Mouse (Mus musculus) heart, embryonic 10.5 days (tissue): ENCODE measurements around the gene Gmds. TPM values are rescaled to one million over a fixed set of nuclear protein-coding genes. Genes with fewer than 3 reads are reported as not detected.
A peak's percentile ranks its signal among the peaks of the same experiment; 100 is the strongest.

Experiments used
- DNase-seq: peaks from one replicate; pipeline ENCODE4 v3.0.0-alpha.2; 2017; ENCODE audit warnings: low spot score
- H3K27ac ChIP-seq: fragments of 300-500 bp; sonication (generic); 2 replicates; pipeline ENCODE4 v1.5.1; 2016; ENCODE audit warnings: mild to moderate bottlenecking
- H3K27me3 ChIP-seq: fragments of 300-500 bp; sonication (generic); 2 replicates; pipeline ENCODE4 v1.6.1; 2016; ENCODE audit warnings: mild to moderate bottlenecking; ENCODE audit not compliant: poor library complexity, insufficient read depth, severe bottlenecking
- H3K36me3 ChIP-seq: fragments of 300-500 bp; sonication (generic); 2 replicates; pipeline ENCODE4 v1.6.1; 2016; ENCODE audit warnings: mild to moderate bottlenecking, moderate library complexity
- H3K4me1 ChIP-seq: fragments of 300-500 bp; sonication (generic); 2 replicates; pipeline ENCODE4 v1.6.1; 2016; ENCODE audit warnings: mild to moderate bottlenecking
- H3K4me3 ChIP-seq: fragments of 300-500 bp; sonication (generic); 2 replicates; pipeline ENCODE4 v1.5.1; 2016; ENCODE audit warnings: mild to moderate bottlenecking, moderate library complexity
- H3K9me3 ChIP-seq: fragments of 300-500 bp; sonication (generic); 2 replicates; pipeline ENCODE4 v1.6.1; 2016; ENCODE audit warnings: mild to moderate bottlenecking, moderate library complexity
- WGBS: fragments of 180-500 bp; shearing (Covaris S2); methylation state at CpG from one replicate; pipeline ENCODE4 v1.1.7; 2016; 5-methylcytosine and 5-hydroxymethylcytosine counted together
- polyA plus RNA-seq: library from polyadenylated mRNA; unstranded; fragments of >200 nt; fragmentation: Nextera tagmentation; extraction: Ambion mirVana; gene quantifications from 2 replicates; pipeline ENCODE4 v1.2.1, GENCODE M21; 2016

The Gmds gene
- polyA plus RNA-seq, 1 experiment from 2014 or later = 26.1 TPM

GRCm38 (mm10) chr13:31974751-31975479 is 363.6 kb downstream of the Gmds start:
- H3K9me3 ChIP-seq = no peaks in the 10 kb centered on the region
- DNase-seq = no peak
- no peaks in the 10 kb centered on the region for H3K36me3 ChIP-seq
- H3K27ac ChIP-seq = 0 out of 2 replicates have a peak overlapping the region, but pooled peaks have one; percentile 36
- H3K27me3 ChIP-seq = 0 out of 2 replicates have a peak, but pooled peaks cover 5% of the 10 kb centered on the region
- WGBS = 48% methylated on average over 3 of the region's 3 CpGs
- peaks cover 12% of the 10 kb centered on the region for H3K4me1 ChIP-seq
- H3K4me3 ChIP-seq = no peak overlapping the region

- Histone ChIP-seq H3K36me3 (no peaks in the 10 kb centered on the region), H3K4me3 (no peak overlapping the region), H3K27ac (no peak overlapping the region), H3K27me3 (peaks cover 22% of the 10 kb centered on the region), H3K9me3 (no peaks in the 10 kb centered on the region), H3K4me1 (peaks cover 12% of the 10 kb centered on the region)
- WGBS = 55% methylated on average over 2 of the region's 2 CpGs
- DNase-seq = no peak
These were observed 367.5 kb downstream of the Gmds start for GRCm38 (mm10) chr13:31971040-31971501.

GRCm38 (mm10) chr13:31968272-31968671 is 370.3 kb downstream of the Gmds start:
- Histone ChIP-seq H3K4me1 (peaks cover 12% of the 10 kb centered on the region), H3K4me3 (no peak overlapping the region), H3K36me3 (no peaks in the 10 kb centered on the region), H3K27me3 (peaks cover 28% of the 10 kb centered on the region), H3K9me3 (no peaks in the 10 kb centered on the region), H3K27ac (no peak overlapping the region)
- WGBS = 79% methylated on average over 2 of the region's 2 CpGs
- DNase-seq = no peak

GRCm38 (mm10) chr13:31966931-31967532 is 371.5 kb downstream of the Gmds start:
- Histone ChIP-seq H3K9me3 (no peaks in the 10 kb centered on the region), H3K27me3 (peaks cover 28% of the 10 kb centered on the region), H3K4me3 (no peak overlapping the region), H3K4me1 (peaks cover 12% of the 10 kb centered on the region), H3K27ac (no peak overlapping the region), H3K36me3 (no peaks in the 10 kb centered on the region)
- 52% methylated on average over 3 of the region's 3 CpGs for WGBS
- no peak for DNase-seq

- H3K4me1 ChIP-seq = peaks cover 26% of the 10 kb centered on the region
These were observed 378.0 kb downstream of the Gmds start for GRCm38 (mm10) chr13:31960514-31960913.

GRCm38 (mm10) chr13:31958346-31959335 is 379.9 kb downstream of the Gmds start:
- no peak overlapping the region for H3K4me3 ChIP-seq
- peaks cover 33% of the 10 kb centered on the region for H3K4me1 ChIP-seq
- no peaks in the 10 kb centered on the region for H3K9me3 ChIP-seq
- DNase-seq = no peak
- no peaks in the 10 kb centered on the region for H3K36me3 ChIP-seq
- H3K27ac ChIP-seq = peak overlapping the region; percentile 56; the same call in 1 of the 2 replicates
- peaks cover 11% of the 10 kb centered on the region for H3K27me3 ChIP-seq
- WGBS = 23% methylated on average over 13 of the region's 13 CpGs

More at GRCm38 (mm10) chr13:31960514-31960913, 378.0 kb downstream of the Gmds start:
- peak; percentile 84 for DNase-seq
- Histone ChIP-seq H3K27me3 (peaks cover 17% of the 10 kb centered on the region), H3K36me3 (no peaks in the 10 kb centered on the region), H3K9me3 (no peaks in the 10 kb centered on the region), H3K4me3 (no peak overlapping the region), H3K27ac (no peak overlapping the region)
- 7% methylated on average over 3 of the region's 3 CpGs for WGBS

GRCm38 (mm10) chr13:31956584-31956983 is 382.0 kb downstream of the Gmds start:
- WGBS = 73% methylated on average over 6 of the region's 6 CpGs
- Histone ChIP-seq H3K4me3 (no peak overlapping the region), H3K9me3 (no peaks in the 10 kb centered on the region), H3K36me3 (no peaks in the 10 kb centered on the region), H3K27ac (no peak overlapping the region), H3K27me3 (peaks cover 11% of the 10 kb centered on the region), H3K4me1 (peaks cover 33% of the 10 kb centered on the region)
- no peak for DNase-seq

- Histone ChIP-seq H3K4me1 (peaks cover 33% of the 10 kb centered on the region), H3K27me3 (peaks cover 11% of the 10 kb centered on the region), H3K9me3 (no peaks in the 10 kb centered on the region), H3K27ac (0 out of 2 replicates have a peak overlapping the region, but pooled peaks have one; percentile 8), H3K36me3 (no peaks in the 10 kb centered on the region), H3K4me3 (no peak overlapping the region)
- DNase-seq = no peak
- 62% methylated on average over 4 of the region's 4 CpGs for WGBS
These were observed 382.4 kb downstream of the Gmds start for GRCm38 (mm10) chr13:31956112-31956511.

GRCm38 (mm10) chr13:31955171-31955570 is 383.4 kb downstream of the Gmds start:
- DNase-seq = no peak
- Histone ChIP-seq H3K9me3 (no peaks in the 10 kb centered on the region), H3K27ac (peak overlapping the region; percentile 9; the same call in 1 of the 2 replicates), H3K36me3 (no peaks in the 10 kb centered on the region), H3K27me3 (peaks cover 11% of the 10 kb centered on the region), H3K4me1 (peaks cover 25% of the 10 kb centered on the region), H3K4me3 (no peak overlapping the region)
- 26% methylated on average over 7 of the region's 7 CpGs for WGBS

GRCm38 (mm10) chr13:31944676-31945210 is 393.8 kb downstream of the Gmds start:
- WGBS = 86% methylated on average over 3 of the region's 3 CpGs
- Histone ChIP-seq H3K36me3 (no peaks in the 10 kb centered on the region), H3K4me1 (no peaks in the 10 kb centered on the region), H3K27me3 (no peaks in the 10 kb centered on the region), H3K4me3 (no peak overlapping the region), H3K9me3 (no peaks in the 10 kb centered on the region), H3K27ac (no peak overlapping the region)
- DNase-seq = no peak

GRCm38 (mm10) chr13:31943482-31944275 is 394.9 kb downstream of the Gmds start:
- Histone ChIP-seq H3K4me3 (no peak overlapping the region), H3K27ac (no peak overlapping the region), H3K4me1 (no peaks in the 10 kb centered on the region), H3K9me3 (no peaks in the 10 kb centered on the region), H3K36me3 (no peaks in the 10 kb centered on the region), H3K27me3 (peaks cover 5% of the 10 kb centered on the region; the same call in 1 of the 2 replicates)
- 55% methylated on average over 7 of the region's 7 CpGs for WGBS
- DNase-seq = no peak

- H3K36me3 ChIP-seq = no peaks in the 10 kb centered on the region
- no peak overlapping the region for H3K27ac ChIP-seq
- WGBS = 64% methylated on average over 1 of the region's 1 CpGs
- no peaks in the 10 kb centered on the region for H3K9me3 ChIP-seq
- H3K4me1 ChIP-seq = no peaks in the 10 kb centered on the region
- no peak overlapping the region for H3K4me3 ChIP-seq
- peaks cover 22% of the 10 kb centered on the region for H3K27me3 ChIP-seq
- no peak for DNase-seq
These were observed 409.2 kb downstream of the Gmds start for GRCm38 (mm10) chr13:31929299-31929698.
